Mouse (Mus musculus) midbrain, embryonic 15.5 days (tissue): ENCODE measurements around the gene Eci3. TPM values are rescaled to one million over a fixed set of nuclear protein-coding genes. Genes with fewer than 3 reads are reported as not detected.

Source experiments
- ATAC-seq: fragments of 200-750 bp; cut with Nextera tagmentation; replicated peaks from 2 replicates; pipeline ENCODE4 v1.8.0; 2017; ENCODE audit warnings: moderate TSS enrichment
- H3K27ac ChIP-seq: fragments of 300-500 bp; sonication (generic); 2 replicates; pipeline ENCODE4 v1.5.1; 2015; ENCODE audit warnings: mild to moderate bottlenecking, inconsistent platforms
- H3K27me3 ChIP-seq: fragments of 300-500 bp; sonication (generic); replicated peaks from 2 replicates; pipeline ENCODE4 v1.6.1; 2015; ENCODE audit warnings: inconsistent platforms
- H3K36me3 ChIP-seq: fragments of 300-500 bp; sonication (generic); replicated peaks from 2 replicates; pipeline ENCODE4 v1.6.1; 2015; ENCODE audit warnings: inconsistent platforms
- H3K4me1 ChIP-seq: fragments of 300-500 bp; sonication (generic); 2 replicates; pipeline ENCODE4 v1.6.1; 2015; ENCODE audit warnings: inconsistent platforms
- H3K4me2 ChIP-seq: fragments of 300-500 bp; sonication (generic); 2 replicates; pipeline ENCODE4 v1.6.1; 2015; ENCODE audit warnings: inconsistent platforms, mild to moderate bottlenecking, moderate library complexity
- H3K4me3 ChIP-seq: fragments of 300-500 bp; sonication (generic); 2 replicates; pipeline ENCODE4 v1.5.1; 2015; ENCODE audit warnings: mild to moderate bottlenecking, inconsistent platforms
- H3K9ac ChIP-seq: fragments of 300-500 bp; sonication (generic); 2 replicates; pipeline ENCODE4 v1.6.1; 2015; ENCODE audit warnings: mild to moderate bottlenecking, inconsistent platforms
- H3K9me3 ChIP-seq: fragments of 300-500 bp; sonication (generic); 2 replicates; pipeline ENCODE4 v1.6.1; 2016; ENCODE audit warnings: inconsistent platforms
- WGBS: fragments of 180-500 bp; shearing (Covaris S2); methylation state at CpG from one replicate; pipeline ENCODE4 v1.1.7; 2015; ENCODE audit warnings: mixed read lengths; 5-methylcytosine and 5-hydroxymethylcytosine counted together
- polyA plus RNA-seq: library from polyadenylated mRNA; unstranded; fragments of >200 nt; fragmentation: Nextera tagmentation; extraction: Ambion mirVana; gene quantifications from 2 replicates; pipeline ENCODE4 v1.2.1, GENCODE M21; 2015

The Eci3 gene
- polyA plus RNA-seq, 1 experiment from 2014 or later = 0.25 TPM

- H3K27ac ChIP-seq = no peak overlapping the region
- no peak for ATAC-seq
- no peak overlapping the region for H3K9ac ChIP-seq
- 83% methylated on average over 9 of the region's 9 CpGs for WGBS
- 0 out of 2 replicates have a peak, but pooled peaks cover 5% of the 10 kb centered on the region for H3K4me1 ChIP-seq
- H3K4me3 ChIP-seq = no peak overlapping the region
- H3K27me3 ChIP-seq = no peaks in the 10 kb centered on the region
- no peaks in the 10 kb centered on the region for H3K9me3 ChIP-seq
- no peaks in the 10 kb centered on the region for H3K36me3 ChIP-seq
- no peak overlapping the region for H3K4me2 ChIP-seq
Measured at GRCm38 (mm10) chr13:34914614-34915013, 49.0 kb downstream of the Eci3 start.

Other genes starting within 250 kb of the Eci3 start
- 0.13 TPM in 1 of 2 replicates, not detected in the other for gene Fam50b, start 229.0 kb downstream of the Eci3 start, polyA plus RNA-seq
- gene Prpf4b, start 88.5 kb downstream of the Eci3 start, polyA plus RNA-seq = 63.3 and 69.4 TPM in 2 replicates
- gene Fam217a, start 39.5 kb downstream of the Eci3 start, polyA plus RNA-seq = 1.1 and 1.2 TPM in 2 replicates
- not detected in 2 replicates for gene 4933417A18Rik, start 39.4 kb downstream of the Eci3 start, polyA plus RNA-seq
- gene Eci2, start 63.3 kb upstream of the Eci3 start, polyA plus RNA-seq = 92.6 and 101 TPM in 2 replicates